Comparison of ENCODE assay signal across 11 mouse cellular contexts in genomic region chr2:162568308-162569100, GRCm38 (mm10).
DNase-seq lines count a peak whose midpoint lies in the region; ATAC-seq and TF ChIP-seq lines count a peak whose summit lies in the region.
"Had no signal": no experiment of that assay in that cellular context is flagged by ENCODE, and none has a peak within 500 bp of the region (broad histone marks: within the 10 kb centered on the region; RNA-seq: fewer than 3 reads in every experiment).

No protein-coding gene starts in this region.

- no peaks in the 10 kb centered on the region for H3K4me1 ChIP-seq in forebrain, postnatal 0 days (ENCODE audit: insufficient read depth)
- H3K4me1 ChIP-seq in forebrain, embryonic 12.5 days: no peaks in the 10 kb centered on the region
- no peaks in the 10 kb centered on the region for H3K4me1 ChIP-seq in ES-E14 (ENCODE audit: control insufficient read depth in 2 of 2, insufficient read depth in 2 of 2, low read length in 2 of 2, poor library complexity in 1 of 2)
- no peaks in the 10 kb centered on the region for H3K4me1 ChIP-seq in embryonic facial prominence, embryonic 14.5 days (ENCODE audit: control insufficient read depth, insufficient read depth, low read length)
- H3K4me1 ChIP-seq: embryonic facial prominence, embryonic 15.5 days; midbrain, embryonic 15.5 days had no signal

- H3K36me3 ChIP-seq in forebrain, postnatal 0 days (ENCODE audit: insufficient read depth): no peaks in the 10 kb centered on the region
- H3K36me3 ChIP-seq in forebrain, embryonic 12.5 days (replicated peaks): no peaks in the 10 kb centered on the region
- no peaks in the 10 kb centered on the region for H3K36me3 ChIP-seq in ES-E14 (ENCODE audit: control insufficient read depth, insufficient read depth, low read length, poor library complexity, severe bottlenecking)
- no peaks in the 10 kb centered on the region for H3K36me3 ChIP-seq in embryonic facial prominence, embryonic 14.5 days (ENCODE audit: control insufficient read depth, insufficient read depth, low read length)
- H3K36me3 ChIP-seq: embryonic facial prominence, embryonic 15.5 days; midbrain, embryonic 15.5 days had no signal

- H3K27ac ChIP-seq in forebrain, postnatal 0 days (ENCODE audit: low read depth, low read length): no peak overlapping the region
- no peak overlapping the region for H3K27ac ChIP-seq in forebrain, embryonic 12.5 days
- H3K27ac ChIP-seq in ES-E14 (ENCODE audit: insufficient read depth, low read depth, low read length, poor library complexity, severe bottlenecking): no peak overlapping the region
- no peak overlapping the region for H3K27ac ChIP-seq in embryonic facial prominence, embryonic 14.5 days (replicated peaks; ENCODE audit: low read depth, low read length)
- H3K27ac ChIP-seq: embryonic facial prominence, embryonic 15.5 days; liver, embryonic 14.5 days; midbrain, embryonic 15.5 days had no signal

- no peak for TF ChIP-seq CTCF in forebrain, postnatal 0 days (IDR thresholded peaks at IDR 0.05; ENCODE audit: low read depth)

- no peak overlapping the region for H3K4me3 ChIP-seq in forebrain, postnatal 0 days (ENCODE audit: low read depth, low read length)
- no peak overlapping the region for H3K4me3 ChIP-seq in forebrain, embryonic 12.5 days (replicated peaks)
- no peak overlapping the region for H3K4me3 ChIP-seq in ES-E14 (ENCODE audit: insufficient read depth in 1 of 2, low read depth in 1 of 2, low read length in 2 of 2, poor library complexity in 1 of 2, severe bottlenecking in 1 of 2)
- no peak overlapping the region for H3K4me3 ChIP-seq in embryonic facial prominence, embryonic 14.5 days (ENCODE audit: low read depth, low read length)
- H3K4me3 ChIP-seq: embryonic facial prominence, embryonic 15.5 days; midbrain, embryonic 15.5 days had no signal

- no peaks in the 10 kb centered on the region for H3K27me3 ChIP-seq in forebrain, postnatal 0 days (ENCODE audit: insufficient read depth, low read length)
- no peaks in the 10 kb centered on the region for H3K27me3 ChIP-seq in forebrain, embryonic 12.5 days
- no peaks in the 10 kb centered on the region for H3K27me3 ChIP-seq in embryonic facial prominence, embryonic 14.5 days (replicated peaks; ENCODE audit: control insufficient read depth, insufficient read depth, low read length)
- H3K27me3 ChIP-seq: embryonic facial prominence, embryonic 15.5 days; midbrain, embryonic 15.5 days had no signal

- in situ Hi-C loops in ES-E14 (cut with MboI; ENCODE audit: low sequenced_read_pairs in 2 of 2, unreplicated experiment in 2 of 2): no loop called here

- H3K9ac ChIP-seq in forebrain, postnatal 0 days: no peak overlapping the region
- H3K9ac ChIP-seq in forebrain, embryonic 12.5 days: no peak overlapping the region
- H3K9ac ChIP-seq in ES-E14 (ENCODE audit: insufficient read depth, low read depth, low read length, poor library complexity, severe bottlenecking): no peak overlapping the region
- no peak overlapping the region for H3K9ac ChIP-seq in embryonic facial prominence, embryonic 14.5 days (ENCODE audit: low read depth, low read length)
- H3K9ac ChIP-seq: embryonic facial prominence, embryonic 15.5 days; liver, embryonic 14.5 days; midbrain, embryonic 15.5 days had no signal

- no peak for DNase-seq in forebrain, postnatal 0 days
- DNase-seq in kidney, postnatal 10 days: peak; percentile 42
- no peak for DNase-seq in kidney, adult 8-10 months
- peak; percentile 22 for DNase-seq in ES-E14 (ENCODE audit: low read depth, low spot score)
- peak; percentile 45 for DNase-seq in embryonic facial prominence, embryonic 14.5 days (ENCODE audit: low spot score)
- no peak for DNase-seq in urinary bladder, postnatal 25 days (ENCODE audit: low spot score)

- H3K9me3 ChIP-seq in forebrain, postnatal 0 days (ENCODE audit: low read length): no peaks in the 10 kb centered on the region
- H3K9me3 ChIP-seq in forebrain, embryonic 12.5 days: no peaks in the 10 kb centered on the region
- no peaks in the 10 kb centered on the region for H3K9me3 ChIP-seq in ES-E14 (ENCODE audit: control insufficient read depth, insufficient read depth, low read depth, low read length)
- H3K9me3 ChIP-seq in embryonic facial prominence, embryonic 14.5 days (ENCODE audit: control insufficient read depth, low read length): no peaks in the 10 kb centered on the region
- H3K9me3 ChIP-seq: embryonic facial prominence, embryonic 15.5 days; midbrain, embryonic 15.5 days had no signal

- WGBS in forebrain, postnatal 0 days: 71% methylated on average over 6 of the region's 6 CpGs
- WGBS in forebrain, embryonic 12.5 days: 82% methylated on average over 6 of the region's 6 CpGs
- WGBS in embryonic facial prominence, embryonic 14.5 days: 65% methylated on average over 6 of the region's 6 CpGs

- no peak overlapping the region for H3K4me2 ChIP-seq in forebrain, postnatal 0 days (ENCODE audit: low read depth)
- H3K4me2 ChIP-seq in forebrain, embryonic 12.5 days: no peak overlapping the region
- H3K4me2 ChIP-seq in embryonic facial prominence, embryonic 14.5 days (ENCODE audit: low read depth, low read length): no peak overlapping the region
- H3K4me2 ChIP-seq: embryonic facial prominence, embryonic 15.5 days; midbrain, embryonic 15.5 days had no signal

- ATAC-seq in forebrain, postnatal 0 days: peak; percentile 73
- no peak for ATAC-seq in forebrain, embryonic 12.5 days (ENCODE audit: low FRiP score)
- ATAC-seq in embryonic facial prominence, embryonic 14.5 days (ENCODE audit: low read depth): no peak
- no peak for ATAC-seq in erythroid progenitor cell, adult 5-6 weeks (replicated peaks; ENCODE audit: low FRiP score, poor library complexity, severe bottlenecking)
- ATAC-seq: midbrain, embryonic 15.5 days had no signal

TF ChIP-seq in ES-E14, 5 proteins besides CTCF, POLR2A, EP300 and RAD21:
- TF ChIP-seq ZC3H11A (IDR thresholded peaks at IDR 0.05; ENCODE audit: borderline replicate concordance, low read depth, low read length) (no peak), ZNF384 (IDR thresholded peaks at IDR 0.05; ENCODE audit: low read depth, low read length) (no peak)
TF ChIP-seq in ES-E14: peak in this region for 0.

Comparison
In these comparisons a context has a peak if more than half of its experiments do, and no peak if none do; other contexts are left out.
1. DNase-seq: peak in kidney, postnatal 10 days (single experiment), ES-E14 (single experiment) and embryonic facial prominence, embryonic 14.5 days (single experiment); none in forebrain, postnatal 0 days (single experiment), kidney, adult 8-10 months (0 of 2) and urinary bladder, postnatal 25 days (single experiment).